Mouse (Mus musculus): ENCODE measurements around the gene Pctp. TPM values are rescaled to one million over a fixed set of nuclear protein-coding genes. Genes with fewer than 3 reads are reported as not detected.

The Pctp gene
- polyA plus RNA-seq, 1 experiment, result 2.2 TPM

- H3K4me1 ChIP-seq (ENCODE audit: control insufficient read depth, insufficient read depth, insufficient read length), result no peaks in the 10 kb centered on the region
- H3K27ac ChIP-seq (ENCODE audit: insufficient read depth, low read length), result no peak overlapping the region
- no peak overlapping the region for H3K4me3 ChIP-seq (ENCODE audit: extremely low read depth, insufficient read depth, insufficient read length)
- DNase-seq (ENCODE audit: low read depth in 1 of 2, low spot score in 2 of 2), result no peak
- H3K27me3 ChIP-seq (ENCODE audit: control insufficient read depth, insufficient read depth, low read length), result no peaks in the 10 kb centered on the region
- no peaks in the 10 kb centered on the region for H3K36me3 ChIP-seq (ENCODE audit: control insufficient read depth, insufficient read depth, low read length)
- 81% methylated on average over 4 of the region's 4 CpGs for WGBS
- TF ChIP-seq POLR2A (IDR thresholded peaks at IDR 0.05; ENCODE audit: low read depth, low read length), result no peak
- no peak for TF ChIP-seq CTCF (IDR thresholded peaks at IDR 0.05; ENCODE audit: extremely low read depth, insufficient read depth, insufficient read length, insufficient replicate concordance)
These were observed 54.9 kb downstream of the Pctp start for GRCm38 (mm10) chr11:89947806-89948205.

- H3K4me1 ChIP-seq (ENCODE audit: control insufficient read depth, insufficient read depth, insufficient read length), result no peaks in the 10 kb centered on the region
- no peak for DNase-seq (ENCODE audit: low read depth in 1 of 2, low spot score in 2 of 2)
- H3K27ac ChIP-seq (ENCODE audit: insufficient read depth, low read length), result no peak overlapping the region
- H3K27me3 ChIP-seq (ENCODE audit: control insufficient read depth, insufficient read depth, low read length), result no peaks in the 10 kb centered on the region
- H3K36me3 ChIP-seq (ENCODE audit: control insufficient read depth, insufficient read depth, low read length), result no peaks in the 10 kb centered on the region
- 90% methylated on average over 8 of the region's 8 CpGs for WGBS
- no peak overlapping the region for H3K4me3 ChIP-seq (ENCODE audit: extremely low read depth, insufficient read depth, insufficient read length)
- no peak for TF ChIP-seq CTCF (IDR thresholded peaks at IDR 0.05; ENCODE audit: extremely low read depth, insufficient read depth, insufficient read length, insufficient replicate concordance)
- no peak for TF ChIP-seq POLR2A (IDR thresholded peaks at IDR 0.05; ENCODE audit: low read depth, low read length)
These were observed 57.5 kb downstream of the Pctp start for GRCm38 (mm10) chr11:89945159-89945558.

- Histone ChIP-seq H3K4me3 (ENCODE audit: extremely low read depth, insufficient read depth, insufficient read length) (no peak overlapping the region), H3K4me1 (ENCODE audit: control insufficient read depth, insufficient read depth, insufficient read length) (no peaks in the 10 kb centered on the region), H3K36me3 (ENCODE audit: control insufficient read depth, insufficient read depth, low read length) (no peaks in the 10 kb centered on the region), H3K27me3 (ENCODE audit: control insufficient read depth, insufficient read depth, low read length) (no peaks in the 10 kb centered on the region), H3K27ac (ENCODE audit: insufficient read depth, low read length) (no peak overlapping the region)
- TF ChIP-seq CTCF (IDR thresholded peaks at IDR 0.05; ENCODE audit: extremely low read depth, insufficient read depth, insufficient read length, insufficient replicate concordance) (no peak), POLR2A (IDR thresholded peaks at IDR 0.05; ENCODE audit: low read depth, low read length) (no peak)
- WGBS, result 23% methylated on average over 7 of the region's 7 CpGs
- DNase-seq (ENCODE audit: low read depth in 1 of 2, low spot score in 2 of 2), result no peak
These were observed 65.5 kb downstream of the Pctp start for GRCm38 (mm10) chr11:89937241-89937640.

Other genes starting within 250 kb of the Pctp start
- not detected in 2 replicates for gene Ankfn1, start 225.2 kb downstream of the Pctp start, polyA plus RNA-seq (2012; rRNA removed)
- gene Tmem100, start 27.5 kb upstream of the Pctp start, polyA plus RNA-seq (2012; rRNA removed), result 0.27 and 0.42 TPM in 2 replicates
- gene Gm45716, start 184.8 kb upstream of the Pctp start, polyA plus RNA-seq (2012; rRNA removed), result 0.62 and 1.2 TPM in 2 replicates
- gene Mmd, start 246.6 kb upstream of the Pctp start, polyA plus RNA-seq (2012; rRNA removed), result 9.6 and 14.8 TPM in 2 replicates